Mouse (Mus musculus) hindbrain, embryonic 14.5 days (tissue): Measurements from ENCODE around the gene Sh3pxd2a. TPM values are rescaled to one million over a fixed set of nuclear protein-coding genes. Genes with fewer than 3 reads are reported as not detected.

Experiments
- ATAC-seq: fragments of 200-750 bp; cut with Nextera tagmentation; 2 replicates; pipeline ENCODE4 v1.8.0; 2017; ENCODE audit warnings: moderate number of reproducible peaks, mild to moderate bottlenecking, moderate TSS enrichment, moderate library complexity; ENCODE audit not compliant: low FRiP score
- DNase-seq: peaks from one replicate; pipeline ENCODE4 v3.0.0-alpha.2; 2015; ENCODE audit warnings: low spot score
- H3K27ac ChIP-seq: fragments of 300-500 bp; sonication (generic); 2 replicates; pipeline ENCODE4 v1.5.1; 2014; ENCODE audit warnings: mild to moderate bottlenecking, moderate library complexity
- H3K27me3 ChIP-seq: fragments of 300-500 bp; sonication (generic); 2 replicates; pipeline ENCODE4 v1.6.1; 2014; ENCODE audit warnings: mild to moderate bottlenecking, low read length, mixed read lengths; ENCODE audit not compliant: control insufficient read depth, insufficient read depth
- H3K36me3 ChIP-seq: fragments of 300-500 bp; sonication (generic); replicated peaks from 2 replicates; pipeline ENCODE4 v1.6.1; 2014; ENCODE audit not compliant: control insufficient read depth, insufficient read depth
- H3K4me1 ChIP-seq: fragments of 300-500 bp; sonication (generic); replicated peaks from 2 replicates; pipeline ENCODE4 v1.6.1; 2014; ENCODE audit warnings: antibody characterized with exemption, low read length, mixed read lengths; ENCODE audit not compliant: control insufficient read depth, insufficient read depth
- H3K4me2 ChIP-seq: fragments of 300-500 bp; sonication (generic); replicated peaks from 2 replicates; pipeline ENCODE4 v1.6.1; 2014; ENCODE audit warnings: mild to moderate bottlenecking, moderate library complexity
- H3K4me3 ChIP-seq: fragments of 300-500 bp; sonication (generic); replicated peaks from 2 replicates; pipeline ENCODE4 v1.5.1; 2014; ENCODE audit warnings: mild to moderate bottlenecking, low read length
- H3K9ac ChIP-seq: fragments of 300-500 bp; sonication (generic); 2 replicates; pipeline ENCODE4 v1.6.1; 2014
- H3K9me3 ChIP-seq: fragments of 300-500 bp; sonication (generic); 2 replicates; pipeline ENCODE4 v1.6.1; 2016; ENCODE audit warnings: low read length; ENCODE audit not compliant: control insufficient read depth
- WGBS: fragments of 180-500 bp; shearing (Covaris S2); extraction: QIAGEN DNeasy Blood & Tissue Kit; methylation state at CpG from one replicate; pipeline ENCODE4 v1.1.7; 2014; 5-methylcytosine and 5-hydroxymethylcytosine counted together
- polyA plus RNA-seq: library from polyadenylated mRNA; unstranded; fragments of >200 nt; fragmentation: Nextera tagmentation; extraction: Ambion mirVana; gene quantifications from 2 replicates; pipeline ENCODE4 v1.2.1, GENCODE M21; 2014

Gene Sh3pxd2a
- polyA plus RNA-seq, 1 experiment from 2014 or later, result 2.8 TPM

DNA sequence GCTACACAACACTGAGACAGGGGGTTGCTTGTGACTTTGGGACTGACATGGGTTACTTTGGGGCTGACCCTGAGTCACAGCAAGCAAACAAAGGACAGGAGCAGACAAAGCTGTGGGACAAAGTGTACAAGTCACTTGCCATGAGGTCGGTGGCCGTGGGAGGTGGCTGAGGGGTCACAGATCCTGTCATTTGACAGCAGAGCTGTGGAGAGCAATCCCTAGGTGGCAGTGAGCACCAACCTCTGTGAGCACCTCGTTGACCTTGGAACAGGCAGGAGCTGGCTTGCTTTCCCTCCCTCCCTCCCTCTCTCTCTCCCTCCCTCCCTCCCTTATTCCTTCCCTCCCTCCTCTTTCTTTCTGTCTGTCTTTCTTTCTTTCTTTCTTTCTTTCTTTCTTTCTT is 95.2 kb downstream of the Sh3pxd2a start:
- Histone ChIP-seq H3K9me3 (no peaks in the 10 kb centered on the region), H3K27ac (no peak overlapping the region), H3K27me3 (no peaks in the 10 kb centered on the region), H3K36me3 (no peaks in the 10 kb centered on the region), H3K4me3 (no peak overlapping the region), H3K4me1 (no peaks in the 10 kb centered on the region), H3K9ac (no peak overlapping the region), H3K4me2 (no peak overlapping the region)
- no peak for ATAC-seq
- DNase-seq, result no peak
- WGBS, result 29% methylated on average over 3 of the region's 3 CpGs

DNA sequence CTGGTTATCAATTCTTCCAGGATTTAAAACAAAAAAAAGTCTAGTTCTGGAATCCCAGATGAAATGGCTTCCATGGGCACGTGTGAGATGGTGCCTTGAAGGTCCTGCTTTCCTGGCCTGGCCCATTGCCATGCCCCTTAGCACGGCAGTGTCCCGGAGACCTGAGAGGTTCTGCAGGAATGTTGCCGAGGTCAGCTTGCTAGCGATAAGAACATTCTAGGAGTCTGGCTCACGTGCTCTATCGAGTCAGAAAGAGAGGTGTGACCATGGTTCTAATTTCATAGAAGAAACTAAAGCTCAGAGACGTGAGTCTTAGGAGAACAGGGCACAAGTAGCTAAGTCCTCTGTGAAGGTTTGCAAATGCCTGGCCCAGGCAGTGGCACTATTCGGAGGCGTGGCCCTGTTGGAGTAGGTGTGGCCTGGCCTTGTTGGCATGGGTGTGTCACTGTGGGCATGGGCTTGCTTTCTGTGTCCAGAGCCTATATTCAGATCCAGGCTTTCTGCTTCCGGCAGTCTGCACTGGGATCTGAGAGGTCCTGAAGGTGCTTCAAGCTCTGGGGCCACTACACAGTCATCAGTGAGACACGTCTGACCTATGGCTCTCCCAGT is 96.8 kb downstream of the Sh3pxd2a start:
- WGBS, result 86% methylated on average over 12 of the region's 12 CpGs
- no peak for ATAC-seq

DNA sequence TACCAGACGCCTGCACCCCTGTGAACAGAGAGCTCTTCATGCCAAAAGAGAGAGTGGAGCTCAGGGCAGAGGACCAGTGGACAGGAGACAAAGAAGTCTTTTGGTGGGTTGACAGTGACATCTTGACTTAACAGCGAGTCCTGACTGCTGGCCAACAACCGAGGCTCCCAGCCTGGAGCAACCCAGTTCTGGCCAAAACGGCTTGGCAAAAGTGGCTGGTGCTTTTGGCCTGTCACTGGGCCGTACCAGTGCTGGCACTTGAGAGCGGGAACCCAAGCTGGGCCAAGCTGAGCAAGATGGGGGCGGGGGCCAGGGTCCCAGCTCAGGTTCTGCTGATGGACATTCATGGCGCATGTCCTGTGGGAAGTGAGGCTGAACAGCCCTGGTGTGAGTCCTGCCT is 97.6 kb downstream of the Sh3pxd2a start:
- 79% methylated on average over 8 of the region's 8 CpGs for WGBS
- Histone ChIP-seq H3K36me3 (no peaks in the 10 kb centered on the region), H3K4me2 (no peak overlapping the region), H3K27me3 (no peaks in the 10 kb centered on the region), H3K4me1 (no peaks in the 10 kb centered on the region; the same call in 1 of the 2 replicates), H3K9me3 (no peaks in the 10 kb centered on the region), H3K27ac (no peak overlapping the region), H3K9ac (no peak overlapping the region), H3K4me3 (no peak overlapping the region)
- ATAC-seq, result no peak
- no peak for DNase-seq

More for the DNA sequence above, 96.8 kb downstream of the Sh3pxd2a start:
- Histone ChIP-seq H3K27ac (no peak overlapping the region), H3K4me3 (no peak overlapping the region), H3K27me3 (no peaks in the 10 kb centered on the region), H3K36me3 (no peaks in the 10 kb centered on the region), H3K4me1 (no peaks in the 10 kb centered on the region; the same call in 1 of the 2 replicates), H3K9me3 (no peaks in the 10 kb centered on the region), H3K9ac (no peak overlapping the region), H3K4me2 (no peak overlapping the region)
- no peak for DNase-seq

DNA sequence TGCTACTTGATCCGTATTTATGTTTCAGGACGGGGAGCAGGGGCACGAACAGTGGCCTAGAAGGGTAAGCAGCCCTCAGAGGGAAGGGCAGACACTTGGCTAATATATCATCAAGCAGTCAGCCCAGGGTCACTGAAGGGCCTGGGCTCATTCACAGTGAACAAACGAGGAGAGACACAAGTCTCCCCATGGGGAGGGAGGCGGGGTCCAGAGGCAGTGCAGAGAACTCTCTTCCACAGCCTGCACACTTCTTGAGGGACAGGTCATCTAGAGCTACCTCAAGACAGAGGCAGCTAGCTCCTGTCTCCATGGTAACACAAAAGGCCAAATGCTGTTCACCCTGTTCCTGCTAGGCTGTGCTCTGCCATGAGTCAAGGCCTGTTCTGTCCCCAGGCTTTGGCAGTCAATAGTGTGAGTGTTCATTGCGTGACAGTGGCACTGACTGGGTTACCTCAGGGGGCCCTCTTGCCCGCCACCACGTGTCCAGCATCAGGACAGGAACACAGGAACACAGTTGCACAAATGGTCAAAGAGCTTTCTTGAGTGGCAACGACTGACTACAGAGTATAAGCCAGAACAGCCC is 101.0 kb downstream of the Sh3pxd2a start:
- H3K9ac ChIP-seq, result no peak overlapping the region
- H3K36me3 ChIP-seq, result no peaks in the 10 kb centered on the region
- no peaks in the 10 kb centered on the region for H3K27me3 ChIP-seq
- no peaks in the 10 kb centered on the region for H3K9me3 ChIP-seq
- WGBS, result 35% methylated on average over 9 of the region's 9 CpGs
- H3K4me1 ChIP-seq, result no peaks in the 10 kb centered on the region; the same call in 1 of the 2 replicates
- H3K4me3 ChIP-seq, result no peak overlapping the region
- no peak for ATAC-seq
- no peak for DNase-seq
- no peak overlapping the region for H3K4me2 ChIP-seq
- no peak overlapping the region for H3K27ac ChIP-seq

DNA sequence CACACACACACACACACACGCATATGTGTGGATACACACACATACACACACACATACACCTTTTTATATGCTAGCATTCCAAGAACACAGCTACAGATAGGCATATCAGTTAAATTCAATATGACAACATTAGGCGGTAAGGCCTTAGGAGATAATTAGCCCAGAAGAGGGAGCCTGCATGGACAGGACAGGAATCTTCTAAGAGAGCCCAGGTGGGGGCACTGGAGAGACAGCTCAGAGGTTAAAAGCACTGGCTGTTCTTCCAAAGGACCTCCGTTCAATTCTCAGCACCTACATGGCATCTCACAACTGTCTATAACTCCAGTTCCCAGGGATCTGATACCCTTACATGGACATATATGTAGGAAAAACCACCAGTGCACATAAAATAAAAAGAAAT is 103.3 kb downstream of the Sh3pxd2a start:
- no peak overlapping the region for H3K4me3 ChIP-seq
- no peaks in the 10 kb centered on the region for H3K9me3 ChIP-seq
- no peak overlapping the region for H3K27ac ChIP-seq
- no peak for DNase-seq
- H3K4me1 ChIP-seq, result no peaks in the 10 kb centered on the region; the same call in 1 of the 2 replicates
- no peaks in the 10 kb centered on the region for H3K27me3 ChIP-seq
- ATAC-seq, result no peak
- no peak overlapping the region for H3K4me2 ChIP-seq
- 84% methylated on average over 3 of the region's 3 CpGs for WGBS
- no peaks in the 10 kb centered on the region for H3K36me3 ChIP-seq
- no peak overlapping the region for H3K9ac ChIP-seq

DNA sequence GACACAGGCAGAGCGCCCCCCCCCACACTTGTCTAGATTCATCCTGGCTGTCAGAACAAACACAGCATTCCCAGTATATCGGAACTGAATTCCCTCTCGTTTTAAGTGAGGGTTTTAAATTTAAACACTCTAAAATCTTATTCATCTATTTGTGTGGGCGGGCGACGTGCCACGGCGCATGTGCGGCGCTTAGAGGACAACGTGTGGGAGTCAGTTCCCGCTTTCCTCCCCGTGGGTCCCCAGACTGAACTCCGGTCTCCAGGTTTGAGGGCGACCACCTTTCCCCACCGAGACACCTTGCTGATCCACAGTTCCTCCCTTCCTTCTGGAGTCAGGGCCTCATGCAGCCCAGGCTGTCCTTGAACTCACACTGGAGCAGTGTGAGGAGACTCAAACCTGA is 104.2 kb downstream of the Sh3pxd2a start:
- H3K27ac ChIP-seq, result no peak overlapping the region
- no peaks in the 10 kb centered on the region for H3K9me3 ChIP-seq
- no peak overlapping the region for H3K4me3 ChIP-seq
- peaks cover 3% of the 10 kb centered on the region; the same call in 1 of the 2 replicates for H3K4me1 ChIP-seq
- H3K27me3 ChIP-seq, result no peaks in the 10 kb centered on the region
- H3K4me2 ChIP-seq, result no peak overlapping the region
- DNase-seq (no peak), ATAC-seq (no peak)
- no peak overlapping the region for H3K9ac ChIP-seq
- 91% methylated on average over 16 of the region's 16 CpGs for WGBS
- no peaks in the 10 kb centered on the region for H3K36me3 ChIP-seq

DNA sequence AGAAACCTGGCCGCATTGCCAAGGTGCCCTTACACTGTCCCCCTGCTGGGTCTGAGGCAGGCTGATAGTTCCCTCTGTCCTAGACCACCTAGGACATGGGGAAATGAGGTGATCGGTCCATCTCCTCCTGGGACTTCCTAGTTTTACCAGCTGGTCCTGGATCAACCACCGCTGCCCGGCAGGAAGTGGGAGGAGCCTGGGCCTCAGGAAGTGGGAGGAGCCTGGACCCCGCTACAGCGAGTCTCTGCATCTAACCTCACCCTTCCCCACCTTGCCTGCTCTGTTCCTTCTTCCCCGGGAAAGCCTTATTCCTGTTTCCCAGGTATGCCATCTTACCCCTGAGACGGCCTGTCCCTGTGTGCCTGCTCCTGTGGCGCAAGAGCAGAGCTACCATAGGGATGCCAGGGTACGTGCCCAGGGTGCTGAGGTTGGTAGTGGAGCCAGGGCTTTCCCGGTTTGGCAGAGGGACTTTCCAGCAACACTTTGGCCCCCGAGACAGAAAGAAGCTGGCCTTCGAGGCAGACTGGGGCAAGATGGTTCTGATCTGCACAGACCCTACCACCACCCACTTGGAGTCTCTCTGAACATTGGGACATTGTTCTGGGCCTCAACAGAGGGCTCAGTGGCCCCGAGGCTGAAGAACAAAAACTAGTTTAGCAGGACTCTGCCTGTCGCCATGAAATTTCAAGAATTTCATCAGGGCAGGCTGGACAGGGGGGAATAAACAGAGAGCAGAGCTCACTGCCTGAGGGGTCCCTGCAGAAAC is 104.9 kb downstream of the Sh3pxd2a start:
- DNase-seq (no peak), ATAC-seq (no peak)
- Histone ChIP-seq H3K36me3 (no peaks in the 10 kb centered on the region), H3K4me3 (no peak overlapping the region), H3K9ac (no peak overlapping the region), H3K4me2 (no peak overlapping the region), H3K27ac (no peak overlapping the region), H3K9me3 (no peaks in the 10 kb centered on the region), H3K4me1 (peaks cover 7% of the 10 kb centered on the region; the same call in 1 of the 2 replicates), H3K27me3 (no peaks in the 10 kb centered on the region)
- WGBS, result 51% methylated on average over 15 of the region's 15 CpGs

DNA sequence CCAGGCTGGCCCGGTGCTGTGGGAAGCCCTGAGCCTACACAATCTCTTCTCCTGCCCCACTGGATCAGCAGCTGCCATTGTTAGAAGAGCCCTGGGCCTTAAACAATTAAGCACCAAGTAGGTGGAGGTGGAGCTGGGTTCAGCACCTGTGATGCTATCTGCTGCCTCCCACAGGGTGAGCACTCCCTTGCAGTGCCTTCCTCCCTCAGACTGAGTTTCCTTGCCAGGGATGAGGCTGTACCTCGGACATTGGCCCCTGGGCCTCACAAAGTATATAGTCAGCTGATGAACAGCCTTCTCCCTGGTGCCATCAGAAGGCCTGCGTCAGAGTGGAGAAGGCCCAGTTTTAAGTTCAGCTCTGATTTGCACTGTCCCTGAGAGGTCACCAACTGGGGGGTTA is 106.9 kb downstream of the Sh3pxd2a start:
- Histone ChIP-seq H3K9ac (no peak overlapping the region), H3K36me3 (no peaks in the 10 kb centered on the region)
- 84% methylated on average over 3 of the region's 3 CpGs for WGBS

DNA sequence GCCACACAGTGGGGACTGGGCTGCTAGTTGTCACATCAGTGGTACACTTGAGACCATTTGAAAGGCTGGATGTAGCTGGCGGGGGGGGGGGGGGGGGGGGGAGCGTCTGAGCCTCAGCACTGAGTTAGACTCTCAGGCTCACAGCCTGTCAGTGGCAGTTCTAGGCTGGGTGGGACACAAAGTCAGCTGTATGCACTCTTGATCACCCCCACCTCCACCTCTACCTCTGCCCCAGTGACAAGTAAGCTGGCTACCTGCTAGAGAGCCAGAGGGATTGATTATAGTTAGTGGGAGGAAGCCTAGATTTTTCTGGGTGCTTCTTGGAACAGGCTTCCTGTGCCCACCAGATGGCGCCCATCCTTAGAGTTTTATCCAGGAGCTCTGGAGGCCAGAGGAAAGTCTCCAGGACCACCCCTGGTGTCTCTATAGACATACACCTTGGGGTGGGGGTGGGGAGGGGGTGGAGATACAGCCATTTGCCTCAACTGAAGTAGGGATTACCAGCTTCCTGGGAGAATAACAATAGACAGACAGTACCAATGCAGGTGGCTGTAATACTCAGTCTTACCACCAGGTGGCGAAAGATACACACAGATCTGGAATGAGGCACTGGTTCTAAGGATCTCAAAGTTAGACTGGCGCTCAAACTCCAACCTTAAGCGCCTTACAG is 107.9 kb downstream of the Sh3pxd2a start:
- Histone ChIP-seq H3K36me3 (no peaks in the 10 kb centered on the region), H3K27me3 (no peaks in the 10 kb centered on the region), H3K9ac (no peak overlapping the region), H3K27ac (no peak overlapping the region), H3K9me3 (no peaks in the 10 kb centered on the region), H3K4me1 (peaks cover 7% of the 10 kb centered on the region; the same call in 1 of the 2 replicates), H3K4me3 (no peak overlapping the region), H3K4me2 (no peak overlapping the region)
- WGBS, result 18% methylated on average over 5 of the region's 6 CpGs
- peak; percentile 88 for DNase-seq
- ATAC-seq, result 0 out of 2 replicates have a peak, but pooled peaks have one; percentile 28

More for the DNA sequence above, 106.9 kb downstream of the Sh3pxd2a start:
- Histone ChIP-seq H3K4me2 (no peak overlapping the region), H3K27me3 (no peaks in the 10 kb centered on the region), H3K4me1 (peaks cover 7% of the 10 kb centered on the region; the same call in 1 of the 2 replicates), H3K4me3 (no peak overlapping the region), H3K9me3 (no peaks in the 10 kb centered on the region), H3K27ac (no peak overlapping the region)
- no peak for ATAC-seq
- DNase-seq, result no peak
